Mouse (Mus musculus): ENCODE results near the gene Relb. TPM values are rescaled to one million over a fixed set of nuclear protein-coding genes. Genes with fewer than 3 reads are reported as not detected.

Gene Relb
- 7.3 and 9.3 TPM in 2 replicates for polyA plus RNA-seq (2014; fragmentation: Nextera tagmentation; extraction: Ambion mirVana)

DNA sequence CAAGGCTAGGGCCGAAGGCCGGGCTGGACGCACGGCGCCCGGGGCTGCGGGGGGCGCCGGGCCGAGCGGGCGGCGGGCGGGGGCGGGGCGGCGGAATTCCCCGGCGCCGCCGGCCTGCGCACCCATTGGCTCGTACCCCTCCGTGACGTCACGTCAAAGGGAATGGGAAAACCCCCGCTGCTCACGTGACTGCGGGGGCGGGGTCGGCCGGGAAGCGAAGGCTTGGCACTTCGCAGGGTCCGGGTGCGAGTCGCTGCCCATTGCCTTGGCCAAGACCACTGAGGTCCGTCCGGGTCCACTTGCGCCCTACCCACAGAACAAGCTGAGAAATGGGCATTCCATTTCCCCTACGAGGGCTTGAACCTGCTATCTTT lies at the start of gene Relb:
Relb (minus strand) TSS at position 78 of the 374 bp plus-strand sequence.
- H3K4me2 ChIP-seq (replicated peaks; ENCODE audit: low read depth, low read length), result peak within 1 kb of the TSS; percentile 96
- no peaks in the 10 kb centered on the region for H3K27me3 ChIP-seq (ENCODE audit: control insufficient read depth, insufficient read depth, low read length)
- peak within 1 kb of the TSS; percentile 58 for H3K9ac ChIP-seq (ENCODE audit: low read depth, low read length)
- H3K4me3 ChIP-seq (ENCODE audit: low read length), result peak within 1 kb of the TSS; percentile 80
- H3K27ac ChIP-seq (ENCODE audit: low read depth, low read length), result peak within 1 kb of the TSS; percentile 91
- H3K4me1 ChIP-seq (ENCODE audit: control insufficient read depth, insufficient read depth, low read length), result 0 out of 2 replicates have a peak, but pooled peaks cover 4% of the 10 kb centered on the region
- H3K9me3 ChIP-seq (ENCODE audit: control insufficient read depth, low read length), result no peaks in the 10 kb centered on the region
- under 1% methylated on average over 40 of the region's 41 CpGs for WGBS
- peak; percentile 65 for ATAC-seq (ENCODE audit: low FRiP score, low TSS enrichment)
- H3K36me3 ChIP-seq (ENCODE audit: control insufficient read depth, insufficient read depth, low read length), result peaks cover 20% of the 10 kb centered on the region

DNA sequence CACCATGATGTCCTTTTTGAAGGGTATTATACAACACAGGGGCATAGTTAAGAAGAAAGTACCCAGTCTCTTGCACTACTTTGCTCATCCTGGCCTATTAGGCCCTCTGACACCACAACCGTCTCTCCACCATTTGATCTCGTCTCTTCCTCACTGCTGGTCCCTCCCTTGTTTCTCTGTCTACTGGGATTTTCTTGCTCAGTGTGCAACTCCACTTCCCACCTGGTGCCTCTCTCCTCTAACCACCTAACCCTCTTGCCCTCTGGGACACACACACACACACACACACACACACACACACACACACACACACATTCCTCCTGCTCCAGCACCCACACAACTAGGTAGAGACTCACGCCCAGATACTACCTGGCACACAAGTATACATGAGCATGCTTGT lies 49.7 kb upstream of the Relb start:
- Histone ChIP-seq H3K36me3 (ENCODE audit: control insufficient read depth, insufficient read depth, low read length) (no peaks in the 10 kb centered on the region), H3K27ac (ENCODE audit: low read depth, low read length) (no peak overlapping the region), H3K9ac (ENCODE audit: low read depth, low read length) (no peak overlapping the region), H3K4me1 (ENCODE audit: control insufficient read depth, insufficient read depth, low read length) (no peaks in the 10 kb centered on the region), H3K4me2 (replicated peaks; ENCODE audit: low read depth, low read length) (no peak overlapping the region), H3K4me3 (ENCODE audit: low read length) (no peak overlapping the region), H3K9me3 (ENCODE audit: control insufficient read depth, low read length) (no peaks in the 10 kb centered on the region), H3K27me3 (ENCODE audit: control insufficient read depth, insufficient read depth, low read length) (no peaks in the 10 kb centered on the region)
- WGBS, result 84% methylated on average over 3 of the region's 3 CpGs
- ATAC-seq (ENCODE audit: low FRiP score, low TSS enrichment), result no peak

DNA sequence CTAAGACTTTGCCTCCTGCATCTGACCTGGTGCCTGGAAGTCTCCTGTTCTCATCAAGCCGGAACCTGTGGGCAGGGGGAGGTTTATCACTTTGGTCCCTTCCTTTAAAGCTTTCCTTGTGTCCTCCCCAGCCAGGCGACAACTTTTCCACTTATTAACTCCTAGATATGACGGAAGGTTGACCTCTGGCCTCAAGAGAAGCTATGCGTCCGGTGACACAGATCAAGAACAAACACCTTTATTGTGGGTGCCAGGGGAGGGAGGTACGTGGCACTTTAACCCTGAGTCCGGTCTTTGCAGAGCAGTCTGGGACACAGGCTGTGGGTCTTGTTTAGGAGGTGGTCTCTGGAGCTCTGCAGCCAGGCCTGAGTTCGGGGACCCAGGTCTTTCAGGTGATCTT lies 48.6 kb upstream of the Relb start, which contains the start of gene Apoc2:
Apoc2 (minus strand) TSS at position 70 of the 400 bp plus-strand sequence.
- no peaks in the 10 kb centered on the region for H3K27me3 ChIP-seq (ENCODE audit: control insufficient read depth, insufficient read depth, low read length)
- H3K27ac ChIP-seq (ENCODE audit: low read depth, low read length), result no peak within 1 kb of the TSS
- H3K4me1 ChIP-seq (ENCODE audit: control insufficient read depth, insufficient read depth, low read length), result no peaks in the 10 kb centered on the region
- no peak within 1 kb of the TSS for H3K4me2 ChIP-seq (replicated peaks; ENCODE audit: low read depth, low read length)
- H3K4me3 ChIP-seq (ENCODE audit: low read length), result no peak within 1 kb of the TSS
- no peaks in the 10 kb centered on the region for H3K36me3 ChIP-seq (ENCODE audit: control insufficient read depth, insufficient read depth, low read length)
- WGBS, result 64% methylated on average over 8 of the region's 8 CpGs
- no peaks in the 10 kb centered on the region for H3K9me3 ChIP-seq (ENCODE audit: control insufficient read depth, low read length)
- no peak for ATAC-seq (ENCODE audit: low FRiP score, low TSS enrichment)
- no peak within 1 kb of the TSS for H3K9ac ChIP-seq (ENCODE audit: low read depth, low read length)

DNA sequence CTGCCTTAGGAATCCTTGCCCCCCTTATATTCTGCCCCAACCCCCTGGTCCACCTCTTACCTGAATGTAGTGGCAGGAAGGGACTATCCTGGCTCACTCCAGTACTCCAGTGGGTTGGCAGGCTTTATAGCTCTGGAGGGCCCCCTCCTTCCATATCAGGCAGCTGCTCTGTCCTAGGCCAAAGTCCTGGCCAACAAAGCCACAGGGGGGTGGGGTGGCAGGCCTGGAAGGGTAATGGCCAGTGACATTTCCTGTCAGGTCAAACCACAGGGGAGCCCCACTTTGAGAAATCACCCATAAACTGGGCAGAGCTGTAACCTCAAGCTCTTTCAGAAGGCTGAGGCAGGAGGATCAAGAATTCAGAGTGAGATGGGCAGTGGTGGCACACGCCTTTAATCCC lies 47.4 kb upstream of the Relb start:
- Histone ChIP-seq H3K4me1 (ENCODE audit: control insufficient read depth, insufficient read depth, low read length) (no peaks in the 10 kb centered on the region), H3K9me3 (ENCODE audit: control insufficient read depth, low read length) (no peaks in the 10 kb centered on the region), H3K36me3 (ENCODE audit: control insufficient read depth, insufficient read depth, low read length) (no peaks in the 10 kb centered on the region), H3K27ac (ENCODE audit: low read depth, low read length) (no peak overlapping the region), H3K4me3 (ENCODE audit: low read length) (no peak overlapping the region), H3K9ac (ENCODE audit: low read depth, low read length) (no peak overlapping the region), H3K4me2 (replicated peaks; ENCODE audit: low read depth, low read length) (no peak overlapping the region), H3K27me3 (ENCODE audit: control insufficient read depth, insufficient read depth, low read length) (no peaks in the 10 kb centered on the region)
- 72% methylated on average over 1 of the region's 1 CpGs for WGBS
- no peak for ATAC-seq (ENCODE audit: low FRiP score, low TSS enrichment)

DNA sequence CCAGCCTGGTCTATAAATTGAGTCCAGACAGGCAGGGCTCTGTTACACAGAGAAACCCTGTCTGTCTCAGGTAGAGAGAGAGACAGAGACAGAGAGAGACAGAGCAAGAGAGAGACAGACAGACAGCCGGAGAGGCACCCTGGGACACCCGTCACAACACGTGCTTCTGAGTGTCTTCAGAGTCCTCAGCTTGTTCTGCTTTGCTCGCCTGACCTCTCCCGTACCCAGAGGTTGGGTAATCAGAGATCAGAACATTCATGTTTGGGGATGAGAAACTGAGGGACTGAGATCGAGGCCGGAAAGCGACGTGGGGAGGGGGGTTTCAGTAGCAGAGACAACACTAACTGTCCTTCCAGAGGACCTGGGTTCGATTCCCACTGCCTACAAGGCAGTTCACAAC lies 46.6 kb upstream of the Relb start:
- Histone ChIP-seq H3K4me2 (replicated peaks; ENCODE audit: low read depth, low read length) (no peak overlapping the region), H3K9ac (ENCODE audit: low read depth, low read length) (no peak overlapping the region), H3K9me3 (ENCODE audit: control insufficient read depth, low read length) (no peaks in the 10 kb centered on the region), H3K27ac (ENCODE audit: low read depth, low read length) (no peak overlapping the region), H3K36me3 (ENCODE audit: control insufficient read depth, insufficient read depth, low read length) (no peaks in the 10 kb centered on the region), H3K4me3 (ENCODE audit: low read length) (no peak overlapping the region), H3K27me3 (ENCODE audit: control insufficient read depth, insufficient read depth, low read length) (no peaks in the 10 kb centered on the region), H3K4me1 (ENCODE audit: control insufficient read depth, insufficient read depth, low read length) (no peaks in the 10 kb centered on the region)
- ATAC-seq (ENCODE audit: low FRiP score, low TSS enrichment), result no peak
- 84% methylated on average over 10 of the region's 10 CpGs for WGBS

DNA sequence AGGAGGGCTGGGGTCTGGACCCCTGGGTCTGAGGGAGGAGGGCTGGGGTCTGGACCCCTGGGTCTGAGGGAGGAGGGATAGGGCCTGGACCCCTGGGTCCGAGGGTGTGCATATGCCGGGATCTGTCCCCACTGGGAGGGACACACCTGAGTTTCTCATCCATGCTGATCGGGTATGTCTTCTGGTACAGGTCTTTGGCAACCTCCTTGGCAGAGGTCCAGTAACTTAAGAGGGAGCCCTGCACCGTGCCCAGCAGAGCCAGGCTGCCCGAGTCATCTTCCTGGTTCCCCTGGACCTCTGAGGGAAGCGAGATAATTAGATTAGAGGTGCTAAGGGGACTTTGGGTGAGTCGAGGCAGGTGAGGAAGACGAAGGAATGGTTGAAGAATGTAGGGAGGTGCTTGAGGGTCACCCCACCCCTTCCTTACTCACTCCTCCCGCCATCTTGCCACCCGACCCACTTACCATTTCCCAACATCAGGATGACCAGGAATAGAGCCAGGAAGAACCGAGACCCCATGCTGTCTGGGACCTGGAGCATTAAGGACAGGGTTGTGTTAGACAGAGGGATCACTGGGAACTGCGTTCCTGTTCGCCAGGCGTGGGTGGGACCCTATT lies 44.0 kb upstream of the Relb start:
- Histone ChIP-seq H3K27ac (ENCODE audit: low read depth, low read length) (no peak overlapping the region), H3K4me3 (ENCODE audit: low read length) (no peak overlapping the region), H3K27me3 (ENCODE audit: control insufficient read depth, insufficient read depth, low read length) (no peaks in the 10 kb centered on the region), H3K4me1 (ENCODE audit: control insufficient read depth, insufficient read depth, low read length) (0 out of 2 replicates have a peak, but pooled peaks cover 4% of the 10 kb centered on the region), H3K9me3 (ENCODE audit: control insufficient read depth, low read length) (no peaks in the 10 kb centered on the region), H3K9ac (ENCODE audit: low read depth, low read length) (no peak overlapping the region), H3K4me2 (replicated peaks; ENCODE audit: low read depth, low read length) (no peak overlapping the region), H3K36me3 (ENCODE audit: control insufficient read depth, insufficient read depth, low read length) (no peaks in the 10 kb centered on the region)
- 65% methylated on average over 14 of the region's 14 CpGs for WGBS
- ATAC-seq (ENCODE audit: low FRiP score, low TSS enrichment), result no peak

DNA sequence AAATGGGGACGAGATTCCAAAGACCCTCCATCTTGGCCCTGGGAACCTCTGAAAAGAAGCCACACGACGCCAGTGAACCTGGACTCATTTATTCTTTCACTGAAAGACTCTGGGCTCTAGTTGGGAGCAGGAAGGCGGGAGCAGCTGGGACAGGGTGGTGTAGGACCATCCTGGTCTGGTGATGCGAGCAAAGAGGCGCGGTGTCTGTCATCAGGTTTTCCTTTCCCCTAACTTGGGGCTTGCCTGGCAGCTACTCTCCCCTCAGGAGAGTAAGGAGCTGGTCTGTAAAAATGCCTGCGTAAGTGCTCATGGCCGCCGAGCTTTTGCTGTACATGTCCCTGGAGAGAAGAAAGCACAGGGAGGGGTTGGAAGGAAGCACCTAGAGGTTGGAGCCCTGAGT lies 42.3 kb upstream of the Relb start:
- H3K4me3 ChIP-seq (ENCODE audit: low read length), result no peak overlapping the region
- no peak for ATAC-seq (ENCODE audit: low FRiP score, low TSS enrichment)
- 0 out of 2 replicates have a peak, but pooled peaks cover 4% of the 10 kb centered on the region for H3K4me1 ChIP-seq (ENCODE audit: control insufficient read depth, insufficient read depth, low read length)
- H3K4me2 ChIP-seq (replicated peaks; ENCODE audit: low read depth, low read length), result no peak overlapping the region
- no peaks in the 10 kb centered on the region for H3K36me3 ChIP-seq (ENCODE audit: control insufficient read depth, insufficient read depth, low read length)
- no peak overlapping the region for H3K27ac ChIP-seq (ENCODE audit: low read depth, low read length)
- no peaks in the 10 kb centered on the region for H3K27me3 ChIP-seq (ENCODE audit: control insufficient read depth, insufficient read depth, low read length)
- H3K9ac ChIP-seq (ENCODE audit: low read depth, low read length), result no peak overlapping the region
- no peaks in the 10 kb centered on the region for H3K9me3 ChIP-seq (ENCODE audit: control insufficient read depth, low read length)
- WGBS, result 66% methylated on average over 10 of the region's 10 CpGs

DNA sequence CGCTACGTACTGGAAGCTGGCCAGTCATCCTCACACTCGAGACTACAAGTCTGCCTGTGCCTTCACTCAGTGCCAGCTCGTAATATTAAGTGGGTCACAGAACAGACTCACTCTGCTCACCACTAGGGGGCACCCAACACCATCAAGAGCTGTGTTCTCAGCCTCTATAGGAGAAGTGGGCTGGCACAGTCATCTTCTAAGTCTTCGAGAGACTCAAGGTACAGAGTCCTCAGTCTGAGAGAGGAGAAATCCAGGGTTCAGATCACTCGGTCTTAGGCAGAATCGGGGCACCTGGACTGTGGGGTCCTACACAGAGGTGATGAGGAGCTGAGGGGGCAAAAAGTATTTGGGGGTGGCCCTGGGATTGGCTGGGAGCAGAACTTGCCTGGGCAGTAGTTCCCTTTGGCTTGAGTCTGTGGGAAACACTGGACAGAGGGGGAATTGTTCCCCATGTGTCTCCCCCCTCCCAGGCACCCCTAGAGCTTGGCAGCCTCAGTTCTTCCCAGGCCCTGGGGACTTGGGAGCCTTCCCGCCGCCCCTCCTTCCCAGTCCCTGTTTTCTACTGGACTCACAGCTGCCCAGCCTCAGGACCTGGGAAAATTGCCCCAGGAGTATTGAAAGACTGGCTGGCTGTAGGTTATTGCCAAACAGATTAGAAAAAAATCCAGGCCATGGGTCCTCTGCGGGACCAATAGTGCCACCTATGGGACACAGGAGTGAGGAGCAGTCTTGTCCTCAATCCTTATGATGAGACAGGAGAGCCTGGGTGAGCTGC lies 39.9 kb upstream of the Relb start:
- H3K4me3 ChIP-seq (ENCODE audit: low read length), result no peak overlapping the region
- H3K36me3 ChIP-seq (ENCODE audit: control insufficient read depth, insufficient read depth, low read length), result no peaks in the 10 kb centered on the region
- WGBS, result 10% methylated on average over 10 of the region's 10 CpGs

DNA sequence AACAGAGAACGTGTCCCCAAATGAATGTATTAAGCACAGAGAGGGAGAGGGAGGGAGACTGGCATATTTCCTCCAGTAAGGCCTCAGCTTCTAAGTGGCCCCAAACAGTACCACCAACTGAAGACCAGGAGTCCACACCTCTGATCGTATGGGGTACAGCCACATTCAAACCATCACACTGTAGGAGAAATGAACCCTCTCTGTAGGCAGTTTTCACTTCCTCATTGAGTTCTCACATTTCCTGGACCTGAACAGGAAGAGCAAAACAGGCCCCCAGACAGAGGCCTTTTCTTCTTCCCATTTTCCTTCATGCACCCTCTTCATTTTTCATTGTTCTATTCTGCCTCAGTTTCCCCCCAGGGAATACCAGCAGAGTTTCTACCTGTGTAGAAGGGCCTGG lies 38.2 kb upstream of the Relb start:
- no peaks in the 10 kb centered on the region for H3K27me3 ChIP-seq (ENCODE audit: control insufficient read depth, insufficient read depth, low read length)
- H3K4me3 ChIP-seq (ENCODE audit: low read length), result no peak overlapping the region
- 81% methylated on average over 2 of the region's 2 CpGs for WGBS
- no peaks in the 10 kb centered on the region for H3K9me3 ChIP-seq (ENCODE audit: control insufficient read depth, low read length)
- no peaks in the 10 kb centered on the region for H3K36me3 ChIP-seq (ENCODE audit: control insufficient read depth, insufficient read depth, low read length)
- no peak overlapping the region for H3K4me2 ChIP-seq (replicated peaks; ENCODE audit: low read depth, low read length)
- no peak overlapping the region for H3K9ac ChIP-seq (ENCODE audit: low read depth, low read length)
- H3K27ac ChIP-seq (ENCODE audit: low read depth, low read length), result no peak overlapping the region
- peaks cover 19% of the 10 kb centered on the region for H3K4me1 ChIP-seq (ENCODE audit: control insufficient read depth, insufficient read depth, low read length)
- ATAC-seq (ENCODE audit: low FRiP score, low TSS enrichment), result no peak

More for the DNA sequence above, 39.9 kb upstream of the Relb start:
- peak overlapping the region; percentile 25; the same call in 1 of the 2 replicates for H3K9ac ChIP-seq (ENCODE audit: low read depth, low read length)
- ATAC-seq (ENCODE audit: low FRiP score, low TSS enrichment), result peak; percentile 68
- H3K4me2 ChIP-seq (replicated peaks; ENCODE audit: low read depth, low read length), result no peak overlapping the region
- no peak overlapping the region for H3K27ac ChIP-seq (ENCODE audit: low read depth, low read length)
- H3K27me3 ChIP-seq (ENCODE audit: control insufficient read depth, insufficient read depth, low read length), result no peaks in the 10 kb centered on the region
- peaks cover 11% of the 10 kb centered on the region; the same call in 1 of the 2 replicates for H3K4me1 ChIP-seq (ENCODE audit: control insufficient read depth, insufficient read depth, low read length)
- H3K9me3 ChIP-seq (ENCODE audit: control insufficient read depth, low read length), result no peaks in the 10 kb centered on the region

Data from kidney, embryonic 14.5 days (tissue).